Mouse (Mus musculus) heart, postnatal 14 days (tissue): ENCODE data around the gene Ints6. TPM values are rescaled to one million over a fixed set of nuclear protein-coding genes. Genes with fewer than 3 reads are reported as not detected.

Source experiments
- DNase-seq, 2 experiments: peaks; one replicate each; pipeline ENCODE4 v3.0.0; 2021 to 2022
- intact Hi-C: fragments of 180-260 bp; cut with DNase I; formaldehyde crosslinking; loops from one replicate; pipeline ENCODE4 v1.15.1; 2025
- total RNA-seq, 2 experiments: library from RNA; stranded (reverse); gene quantifications; 2 replicates each; pipeline ENCODE4 v1.2.3; 2021

The Ints6 gene
- total RNA-seq, 2 experiments from 2014 or later = 20.6 to 25.6 TPM

DNA sequence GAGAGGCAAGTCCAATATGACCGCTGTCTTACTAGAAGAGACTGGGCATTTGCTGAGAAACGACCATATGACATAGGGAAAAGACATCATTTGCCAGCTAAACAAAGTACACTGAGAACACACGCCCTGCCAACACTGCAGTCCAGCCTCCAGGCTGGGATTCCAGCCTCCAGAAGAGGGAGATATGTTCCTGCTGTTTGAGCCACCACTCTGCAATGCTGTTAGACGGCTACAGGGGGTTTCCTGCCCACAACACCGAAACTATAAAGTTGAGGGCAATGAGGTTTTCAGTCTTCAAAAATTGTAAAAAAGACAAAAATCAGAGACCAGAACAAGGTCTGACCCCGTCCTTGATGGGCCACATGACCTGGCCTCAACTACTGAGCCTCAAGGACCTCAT, 121.9 kb downstream of the Ints6 start:
- intact Hi-C loops = loop anchor here (5.0 kb wide), 2 partner anchors 147 to 338 kb away; no protein-coding TSS in a partner anchor
- DNase-seq = peak; percentile 22 to 36

DNA sequence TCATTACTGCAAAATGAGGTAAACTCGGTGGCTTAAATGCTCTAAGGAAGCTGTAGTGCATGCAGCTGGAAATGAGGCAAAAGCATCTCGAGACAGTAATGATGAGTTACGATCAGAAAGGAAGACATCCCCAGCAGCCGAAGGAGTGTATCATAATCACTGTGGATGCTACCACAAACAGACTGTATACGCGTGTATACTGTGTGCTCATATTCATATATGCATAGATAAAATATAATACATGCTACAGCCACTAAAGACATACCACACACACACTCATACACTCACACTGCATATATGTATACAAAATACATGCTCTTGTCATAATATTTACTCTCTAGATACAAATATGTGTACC, 122.6 kb downstream of the Ints6 start:
- intact Hi-C loops = loop anchor here (5.0 kb wide), 2 partner anchors 146 to 339 kb away; no protein-coding TSS in a partner anchor
- DNase-seq = no peak

DNA sequence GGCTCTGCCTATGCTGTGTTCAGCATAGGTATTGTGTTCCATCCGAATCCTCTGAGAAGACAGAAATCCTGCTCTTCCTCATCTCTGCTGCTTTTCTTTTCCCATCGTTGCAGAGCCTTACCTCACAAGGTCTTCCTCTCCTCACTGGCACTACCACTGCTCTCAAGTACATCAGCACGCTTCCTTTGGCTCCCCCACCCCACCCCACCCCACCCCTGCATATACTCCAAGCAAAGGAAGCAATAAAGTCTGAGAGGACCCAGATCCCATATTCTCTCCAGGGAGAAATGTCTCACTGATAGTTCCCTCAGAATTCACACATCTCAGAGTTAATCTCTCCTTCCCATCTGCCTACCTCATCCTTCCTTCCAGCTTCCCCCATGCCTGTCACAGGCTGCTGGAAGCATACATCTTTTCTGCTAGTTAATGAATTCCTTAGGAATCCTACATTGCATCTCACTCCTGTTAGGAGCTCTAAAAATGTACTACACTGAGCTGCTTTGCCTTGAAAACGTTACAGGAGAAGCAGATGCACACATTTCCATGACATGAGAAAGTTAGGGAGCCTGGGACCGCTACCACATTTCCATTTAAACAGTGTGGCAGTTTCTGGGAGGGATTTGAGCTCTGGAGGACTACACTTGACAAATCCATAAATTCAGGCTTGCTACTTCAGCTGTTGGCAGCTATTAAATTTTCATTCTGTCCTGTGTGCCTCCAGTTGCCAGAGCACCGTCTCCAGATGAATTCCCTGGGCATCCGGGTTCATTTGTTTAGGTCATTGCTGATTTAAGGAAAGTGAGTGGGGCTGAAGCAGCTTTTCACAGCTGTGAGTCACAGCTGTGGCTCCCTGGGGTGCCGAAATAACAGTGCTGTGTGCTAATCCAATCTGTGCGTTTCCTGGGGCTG, 123.3 kb downstream of the Ints6 start:
- DNase-seq = peak; percentile 11 to 26
- intact Hi-C loops = loop anchor here (5.0 kb wide), 2 partner anchors 145 to 340 kb away; no protein-coding TSS in a partner anchor

DNA sequence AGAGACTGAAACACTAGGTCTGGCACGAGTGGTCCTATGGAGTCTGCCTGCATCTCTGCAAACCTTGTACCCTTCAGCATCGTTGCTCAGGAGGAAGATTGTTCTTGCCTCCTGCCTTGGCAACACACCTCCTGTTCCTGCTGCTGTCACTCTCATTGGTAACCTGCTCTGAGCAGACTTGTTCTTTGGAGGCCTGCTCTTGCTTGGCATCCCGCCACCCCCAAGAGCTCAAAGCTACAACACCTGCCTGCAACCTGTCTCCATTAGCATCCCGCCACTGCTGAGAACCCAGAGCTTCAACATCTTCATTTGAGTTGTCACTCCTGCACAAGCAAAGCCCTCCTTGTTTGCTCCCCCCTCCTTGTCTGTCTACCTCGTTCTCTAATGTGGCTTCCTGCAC, 133.0 kb downstream of the Ints6 start:
- intact Hi-C loops = no loop called here
- DNase-seq = no peak

Other genes starting within 250 kb of the Ints6 start
- 1 to 10 TPM; 3.6 to 4.3 TPM for gene Fam124a, start 205.4 kb downstream of the Ints6 start, total RNA-seq
- not detected for gene Gm4131, start 194.2 kb downstream of the Ints6 start, total RNA-seq
- gene Serpine3, start 97.5 kb downstream of the Ints6 start, total RNA-seq = not detected
- 1 to 10 TPM; 8.1 to 8.6 TPM for gene Wdfy2, start 76.5 kb upstream of the Ints6 start, total RNA-seq
- not detected for gene Defb48, start 223.3 kb upstream of the Ints6 start, total RNA-seq
- not detected for gene Defb47, start 236.9 kb upstream of the Ints6 start, total RNA-seq